Mouse (Mus musculus): Measurements from ENCODE around the gene Itga6.

Gene Itga6

GRCm38 (mm10) chr2:71843316-71843715 is 97.9 kb downstream of the Itga6 start:
- DNase-seq (ENCODE audit: low spot score in 2 of 2), result peak; percentile 15 to 17

- no peak for DNase-seq (ENCODE audit: low spot score in 2 of 2)
Measured at GRCm38 (mm10) chr2:71844906-71845305, 99.5 kb downstream of the Itga6 start.

- peak; percentile 18 to 26 for DNase-seq (ENCODE audit: low spot score in 2 of 2)
Measured at GRCm38 (mm10) chr2:71852161-71852560, 106.7 kb downstream of the Itga6 start.

- DNase-seq (ENCODE audit: low spot score in 2 of 2), result no peak
Measured at GRCm38 (mm10) chr2:71855076-71855475, 109.7 kb downstream of the Itga6 start.

- no peak for DNase-seq (ENCODE audit: low spot score in 2 of 2)
Measured at GRCm38 (mm10) chr2:71863531-71864173, 118.2 kb downstream of the Itga6 start.

GRCm38 (mm10) chr2:71865022-71865421 is 119.6 kb downstream of the Itga6 start:
- no peak for DNase-seq (ENCODE audit: low spot score in 2 of 2)

GRCm38 (mm10) chr2:71865935-71866334 is 120.5 kb downstream of the Itga6 start:
- peak in 1 of 2 experiments; percentile 18 for DNase-seq (ENCODE audit: low spot score in 2 of 2)

GRCm38 (mm10) chr2:71866565-71866964 is 121.1 kb downstream of the Itga6 start:
- DNase-seq (ENCODE audit: low spot score in 2 of 2), result peak; percentile 54 to 66

GRCm38 (mm10) chr2:71867019-71867418 is 121.6 kb downstream of the Itga6 start:
- DNase-seq (ENCODE audit: low spot score in 2 of 2), result no peak

GRCm38 (mm10) chr2:71867480-71867879 is 122.1 kb downstream of the Itga6 start:
- no peak for DNase-seq (ENCODE audit: low spot score in 2 of 2)

- no peak for DNase-seq (ENCODE audit: low spot score in 2 of 2)
Measured at GRCm38 (mm10) chr2:71868256-71868655, 122.8 kb downstream of the Itga6 start.

- no peak for DNase-seq (ENCODE audit: low spot score in 2 of 2)
Measured at GRCm38 (mm10) chr2:71872141-71872540, 126.7 kb downstream of the Itga6 start.

GRCm38 (mm10) chr2:71872801-71873443 is 127.5 kb downstream of the Itga6 start, which contains the start of gene Pdk1:
Pdk1 (plus strand) TSS chr2:71873224.
- DNase-seq (ENCODE audit: low spot score in 2 of 2), result peak; percentile 98 to 99

- DNase-seq (ENCODE audit: low spot score in 2 of 2), result peak; percentile 59 to 62
Measured at GRCm38 (mm10) chr2:71873474-71874322, 128.3 kb downstream of the Itga6 start.

GRCm38 (mm10) chr2:71874422-71874821 is 129.0 kb downstream of the Itga6 start:
- DNase-seq (ENCODE audit: low spot score in 2 of 2), result no peak

GRCm38 (mm10) chr2:71874836-71875235 is 129.4 kb downstream of the Itga6 start:
- DNase-seq (ENCODE audit: low spot score in 2 of 2), result no peak

- no peak for DNase-seq (ENCODE audit: low spot score in 2 of 2)
Measured at GRCm38 (mm10) chr2:71877865-71878264, 132.4 kb downstream of the Itga6 start.

- no peak for DNase-seq (ENCODE audit: low spot score in 2 of 2)
Measured at GRCm38 (mm10) chr2:71878441-71878840, 133.0 kb downstream of the Itga6 start.

GRCm38 (mm10) chr2:71878943-71879342 is 133.5 kb downstream of the Itga6 start:
- DNase-seq (ENCODE audit: low spot score in 2 of 2), result no peak

GRCm38 (mm10) chr2:71882914-71883651 is 137.7 kb downstream of the Itga6 start:
- DNase-seq (ENCODE audit: low spot score in 2 of 2), result no peak

GRCm38 (mm10) chr2:71887269-71887668 is 141.9 kb downstream of the Itga6 start:
- no peak for DNase-seq (ENCODE audit: low spot score in 2 of 2)

GRCm38 (mm10) chr2:71888437-71888836 is 143.0 kb downstream of the Itga6 start:
- no peak for DNase-seq (ENCODE audit: low spot score in 2 of 2)
